Mouse (Mus musculus) lung, postnatal 0 days (tissue): ENCODE data around the gene Unc45b.

Experiments
- CTCF ChIP-seq: IDR thresholded peaks from 2 replicates; pipeline ENCODE4 v1.5.1; 2016; ENCODE audit warnings: antibody characterized with exemption, mild to moderate bottlenecking
- EP300 ChIP-seq: IDR thresholded peaks from 2 replicates; pipeline ENCODE4 v1.6.1; 2016; ENCODE audit warnings: antibody characterized with exemption, mild to moderate bottlenecking, control low read depth

DNA sequence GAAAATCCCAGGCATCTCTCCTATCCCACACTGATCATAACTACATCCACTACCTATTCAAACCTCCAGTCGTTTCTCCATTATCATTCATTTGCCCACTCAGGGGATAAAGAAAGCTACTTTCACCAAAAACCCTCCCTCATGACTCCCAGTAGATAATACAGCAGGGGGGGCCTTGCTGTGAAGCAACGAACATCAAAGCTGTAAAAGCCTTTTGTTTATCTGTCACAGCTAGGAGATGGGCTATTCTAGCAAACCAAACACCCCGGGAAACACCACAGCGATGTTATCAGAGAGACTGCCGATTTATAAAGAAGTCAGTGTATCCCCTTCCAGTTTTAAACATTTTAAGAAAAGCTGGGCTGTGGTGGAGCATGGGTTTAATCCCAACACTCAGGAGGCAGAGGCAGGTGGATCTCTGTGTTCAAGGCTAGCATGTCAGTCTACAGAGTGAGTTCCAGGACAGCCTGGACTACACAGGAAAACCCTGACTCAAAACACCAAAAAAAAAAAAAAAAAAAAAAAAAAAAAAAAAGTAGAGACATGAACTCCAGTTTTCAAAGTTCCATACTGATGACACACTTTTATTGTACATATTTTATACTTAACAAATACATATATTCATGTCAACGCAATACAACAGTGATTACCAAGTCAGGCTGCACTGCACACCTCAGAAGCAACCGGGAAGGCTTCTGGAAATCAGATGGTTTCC is 43.3 kb upstream of the Unc45b start:
- TF ChIP-seq EP300 (no peak), CTCF (no peak)
